Mouse (Mus musculus) forebrain, postnatal 0 days (tissue): ENCODE measurements around the gene P2rx2. TPM values are rescaled to one million over a fixed set of nuclear protein-coding genes. Genes with fewer than 3 reads are reported as not detected.

ENCODE experiments used
- ATAC-seq: fragments of 200-750 bp; cut with Nextera tagmentation; 2 replicates; pipeline ENCODE4 v1.8.0; 2017; ENCODE audit warnings: mild to moderate bottlenecking, moderate library complexity
- DNase-seq: peaks from one replicate; pipeline ENCODE4 v3.0.0-alpha.2; 2015
- H3K27ac ChIP-seq: fragments of 300-500 bp; sonication (generic); 2 replicates; pipeline ENCODE4 v1.5.1; 2014; ENCODE audit warnings: low read depth, mild to moderate bottlenecking, antibody characterized with exemption, low read length, moderate library complexity, mixed read lengths
- H3K27me3 ChIP-seq: fragments of 300-500 bp; sonication (generic); 2 replicates; pipeline ENCODE4 v1.6.1; 2014; ENCODE audit warnings: mild to moderate bottlenecking, low read length, mixed read lengths; ENCODE audit not compliant: insufficient read depth
- H3K36me3 ChIP-seq: fragments of 300-500 bp; sonication (generic); 2 replicates; pipeline ENCODE4 v1.6.1; 2014; ENCODE audit warnings: mild to moderate bottlenecking, moderate library complexity; ENCODE audit not compliant: insufficient read depth
- H3K4me1 ChIP-seq: fragments of 300-500 bp; sonication (generic); 2 replicates; pipeline ENCODE4 v1.6.1; 2014; ENCODE audit warnings: antibody characterized with exemption; ENCODE audit not compliant: insufficient read depth
- H3K4me2 ChIP-seq: fragments of 300-500 bp; sonication (generic); 2 replicates; pipeline ENCODE4 v1.6.1; 2014; ENCODE audit warnings: low read depth, mild to moderate bottlenecking, moderate library complexity
- H3K4me3 ChIP-seq: fragments of 300-500 bp; sonication (generic); 2 replicates; pipeline ENCODE4 v1.5.1; 2014; ENCODE audit warnings: low read depth, low read length, mixed read lengths
- H3K9ac ChIP-seq: fragments of 300-500 bp; sonication (generic); 2 replicates; pipeline ENCODE4 v1.6.1; 2014; ENCODE audit warnings: mild to moderate bottlenecking
- H3K9me3 ChIP-seq: fragments of 300-500 bp; sonication (generic); 2 replicates; pipeline ENCODE4 v1.6.1; 2016; ENCODE audit warnings: low read length
- CTCF ChIP-seq: sonication (generic); IDR thresholded peaks from 2 replicates; pipeline ENCODE4 v1.5.1; 2016; ENCODE audit warnings: antibody characterized with exemption, control low read depth, low read depth
- WGBS: fragments of 180-500 bp; shearing (Covaris S2); extraction: QIAGEN DNeasy Blood & Tissue Kit; methylation state at CpG from one replicate; pipeline ENCODE4 v1.1.7; 2014; 5-methylcytosine and 5-hydroxymethylcytosine counted together
- polyA plus RNA-seq: library from polyadenylated mRNA; unstranded; fragments of >200 nt; fragmentation: Nextera tagmentation; extraction: Ambion mirVana; gene quantifications from 2 replicates; pipeline ENCODE4 v1.2.1, GENCODE M21; 2015
- total RNA-seq: library from RNA; depleted of rRNA; stranded (reverse); fragments of >200 nt; gene quantifications from 2 replicates; pipeline ENCODE4 v1.2.3, GENCODE M21; 2014

Gene P2rx2
- total and polyA plus RNA-seq, 2 experiments from 2014 or later, result 10.3 to 13.3 TPM

GRCm38 (mm10) chr5:110363179-110363821 is 20.3 kb upstream of the P2rx2 start:
- 0 out of 2 replicates have a peak overlapping the region, but pooled peaks have one; percentile 40 for H3K27ac ChIP-seq

DNA sequence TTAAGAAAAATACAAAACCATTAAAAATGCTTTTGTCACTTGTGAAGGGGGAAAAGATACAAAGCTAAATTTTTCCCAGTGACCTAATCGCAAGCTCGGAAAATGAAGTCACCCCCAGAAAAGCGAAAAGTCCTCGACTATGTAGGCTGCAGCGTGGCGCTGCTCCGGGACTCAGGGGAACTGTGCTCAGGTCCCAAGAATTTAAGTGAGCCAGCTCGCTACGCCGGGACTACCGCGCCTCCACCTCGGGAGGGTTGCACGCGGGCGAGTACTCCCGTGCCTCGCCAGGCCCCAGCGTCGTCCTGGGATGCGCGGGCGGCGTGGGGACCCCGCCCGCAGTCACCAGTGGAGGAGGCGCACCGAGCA is 19.8 kb upstream of the P2rx2 start:
- Histone ChIP-seq H3K27ac (no peak overlapping the region), H3K9me3 (no peaks in the 10 kb centered on the region), H3K4me2 (peak overlapping the region; percentile 72), H3K27me3 (no peaks in the 10 kb centered on the region), H3K4me1 (no peaks in the 10 kb centered on the region), H3K9ac (no peak overlapping the region), H3K4me3 (peak overlapping the region; percentile 40), H3K36me3 (peaks cover 11% of the 10 kb centered on the region)
- TF ChIP-seq CTCF, result no peak
- ATAC-seq (peak; percentile 58; the same call in 1 of the 2 replicates), DNase-seq (no peak)
- WGBS, result 5% methylated on average over 28 of the region's 28 CpGs

More at GRCm38 (mm10) chr5:110363179-110363821, 20.3 kb upstream of the P2rx2 start:
- H3K27me3 ChIP-seq, result no peaks in the 10 kb centered on the region
- peak; percentile 61 for TF ChIP-seq CTCF
- peak overlapping the region; percentile 72 for H3K4me2 ChIP-seq
- 5% methylated on average over 68 of the region's 72 CpGs for WGBS
- no peaks in the 10 kb centered on the region for H3K4me1 ChIP-seq
- H3K9ac ChIP-seq, result peak overlapping the region; percentile 58
- DNase-seq, result peak; percentile 89
- peak; percentile 94 for ATAC-seq
- peaks cover 14% of the 10 kb centered on the region for H3K36me3 ChIP-seq
- H3K9me3 ChIP-seq, result no peaks in the 10 kb centered on the region
- H3K4me3 ChIP-seq, result peak overlapping the region; percentile 40

- ATAC-seq (no peak), DNase-seq (no peak)
- H3K9me3 ChIP-seq, result no peaks in the 10 kb centered on the region
- H3K4me3 ChIP-seq, result no peak overlapping the region
- H3K4me1 ChIP-seq, result no peaks in the 10 kb centered on the region
- 89% methylated on average over 6 of the region's 6 CpGs for WGBS
- peaks cover 9% of the 10 kb centered on the region for H3K36me3 ChIP-seq
- no peak overlapping the region for H3K4me2 ChIP-seq
- no peak overlapping the region for H3K9ac ChIP-seq
- no peak overlapping the region for H3K27ac ChIP-seq
- no peak for TF ChIP-seq CTCF
- H3K27me3 ChIP-seq, result no peaks in the 10 kb centered on the region
Observed at GRCm38 (mm10) chr5:110361465-110361864, 18.5 kb upstream of the P2rx2 start.

DNA sequence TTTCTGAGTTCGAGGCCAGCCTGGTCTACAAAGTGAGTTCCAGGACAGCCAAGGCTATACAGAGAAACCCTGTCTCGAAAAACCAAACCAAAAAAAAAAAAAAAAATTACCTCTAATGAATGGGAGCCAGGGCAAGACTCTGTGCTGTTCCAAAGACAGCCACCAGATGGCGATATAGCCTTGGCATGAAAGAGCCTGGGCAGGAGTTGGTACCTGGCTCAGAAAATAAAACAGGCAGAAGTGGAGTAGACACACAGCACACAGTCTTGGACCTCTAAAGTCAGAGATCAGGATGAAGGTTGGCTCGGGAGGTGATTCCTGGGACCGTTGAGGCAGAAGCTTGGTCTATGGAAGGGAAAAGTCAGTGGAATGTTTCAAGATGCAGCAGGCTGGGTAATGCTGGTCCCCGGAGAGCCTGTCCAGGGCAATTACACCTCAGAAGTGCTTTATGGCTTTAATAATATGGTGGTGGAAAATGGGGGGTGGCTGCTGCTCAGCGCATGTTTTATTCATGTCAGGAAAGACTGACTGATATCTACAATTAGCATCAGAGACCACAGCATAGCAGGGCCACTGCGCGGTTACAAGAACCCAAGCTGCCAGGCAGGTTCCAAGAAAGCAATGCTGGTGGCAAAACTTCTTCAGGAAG is 14.6 kb upstream of the P2rx2 start:
- H3K9ac ChIP-seq, result no peak overlapping the region
- WGBS, result 44% methylated on average over 8 of the region's 9 CpGs
- TF ChIP-seq CTCF, result peak; percentile 89

GRCm38 (mm10) chr5:110354716-110355115 is 11.7 kb upstream of the P2rx2 start:
- Histone ChIP-seq H3K4me3 (no peak overlapping the region), H3K4me2 (no peak overlapping the region), H3K27me3 (no peaks in the 10 kb centered on the region), H3K9ac (no peak overlapping the region), H3K4me1 (no peaks in the 10 kb centered on the region), H3K36me3 (no peaks in the 10 kb centered on the region), H3K27ac (no peak overlapping the region), H3K9me3 (no peaks in the 10 kb centered on the region)
- ATAC-seq (peak; percentile 30; the same call in 1 of the 2 replicates), DNase-seq (peak; percentile 37)
- 10% methylated on average over 7 of the region's 7 CpGs for WGBS
- TF ChIP-seq CTCF, result peak; percentile 63

More for the DNA sequence above, 14.6 kb upstream of the P2rx2 start:
- no peak overlapping the region for H3K4me3 ChIP-seq
- H3K4me1 ChIP-seq, result no peaks in the 10 kb centered on the region
- DNase-seq, result peak; percentile 91
- H3K9me3 ChIP-seq, result no peaks in the 10 kb centered on the region
- H3K27me3 ChIP-seq, result no peaks in the 10 kb centered on the region
- H3K36me3 ChIP-seq, result peaks cover 5% of the 10 kb centered on the region
- peak; percentile 74 for ATAC-seq
- no peak overlapping the region for H3K27ac ChIP-seq
- no peak overlapping the region for H3K4me2 ChIP-seq

DNA sequence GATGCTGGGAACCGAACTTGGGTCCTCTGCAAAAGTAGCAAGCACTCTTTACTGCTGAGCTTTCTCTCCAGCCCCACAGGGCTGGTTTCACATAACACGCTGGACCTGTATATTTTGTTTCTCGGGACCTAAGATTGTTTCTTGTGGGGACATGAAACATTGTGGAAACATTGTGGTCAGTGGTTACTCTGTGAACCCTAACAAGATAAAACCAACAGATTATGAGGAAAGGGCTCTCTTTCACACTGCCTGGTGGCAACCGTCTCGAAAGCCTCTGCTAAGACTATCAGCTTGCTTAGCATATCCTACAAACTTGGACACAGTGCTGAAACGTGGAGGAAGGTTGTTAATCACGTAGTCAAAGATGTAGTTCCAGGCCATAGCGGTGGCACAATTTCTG is 4.0 kb upstream of the P2rx2 start:
- Histone ChIP-seq H3K9me3 (no peaks in the 10 kb centered on the region), H3K4me2 (no peak overlapping the region)
- WGBS, result 90% methylated on average over 8 of the region's 8 CpGs

DNA sequence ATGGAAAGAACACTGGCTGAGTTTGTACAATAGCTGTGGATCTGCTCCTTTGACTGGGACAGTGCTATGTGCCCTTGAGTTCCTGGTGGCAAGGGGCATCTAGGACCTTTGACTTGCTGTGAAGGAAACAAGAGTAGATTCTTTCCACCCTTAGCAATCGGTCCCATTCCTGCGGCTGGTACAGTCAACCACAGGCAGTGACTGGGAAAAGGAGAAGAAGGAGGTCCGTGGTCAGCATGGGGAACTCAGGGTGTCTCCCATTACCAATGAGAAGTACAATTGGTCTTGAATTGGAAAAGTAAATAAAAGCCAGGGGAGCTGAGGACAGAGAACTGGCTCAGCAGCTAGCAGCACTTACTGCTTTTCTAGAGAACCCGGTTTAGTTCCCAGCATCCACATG is 2.5 kb upstream of the P2rx2 start:
- H3K9ac ChIP-seq, result no peak overlapping the region
- DNase-seq (no peak), ATAC-seq (no peak)
- H3K4me2 ChIP-seq, result no peak overlapping the region
- H3K4me1 ChIP-seq, result peaks cover 5% of the 10 kb centered on the region; the same call in 1 of the 2 replicates
- no peak for TF ChIP-seq CTCF
- 80% methylated on average over 4 of the region's 4 CpGs for WGBS
- H3K27ac ChIP-seq, result no peak overlapping the region
- H3K4me3 ChIP-seq, result no peak overlapping the region
- no peaks in the 10 kb centered on the region; the same call in 1 of the 2 replicates for H3K27me3 ChIP-seq
- no peaks in the 10 kb centered on the region for H3K36me3 ChIP-seq
- H3K9me3 ChIP-seq, result no peaks in the 10 kb centered on the region

More for the DNA sequence above, 4.0 kb upstream of the P2rx2 start:
- Histone ChIP-seq H3K27ac (no peak overlapping the region), H3K4me1 (peaks cover 5% of the 10 kb centered on the region; the same call in 1 of the 2 replicates), H3K9ac (no peak overlapping the region), H3K36me3 (no peaks in the 10 kb centered on the region), H3K4me3 (no peak overlapping the region), H3K27me3 (no peaks in the 10 kb centered on the region; the same call in 1 of the 2 replicates)
- ATAC-seq, result no peak
- TF ChIP-seq CTCF, result no peak
- DNase-seq, result no peak
